Mouse (Mus musculus) spleen, adult 2 months (tissue): Measurements from ENCODE around the gene Tpm1.

Experiments used
- CTCF ChIP-seq: fragments of 200-500 bp; IDR thresholded peaks from 2 replicates; pipeline ENCODE4 v1.5.1; 2011; ENCODE audit warnings: mild to moderate bottlenecking, inconsistent platforms; ENCODE audit not compliant: insufficient read depth, insufficient read length, insufficient replicate concordance; ENCODE audit errors: extremely low read depth
- POLR2A ChIP-seq: fragments of 200-500 bp; IDR thresholded peaks from 2 replicates; pipeline ENCODE4 v1.6.1; 2011; ENCODE audit warnings: low read depth, low read length, inconsistent platforms

- TF ChIP-seq CTCF (no peak), POLR2A (no peak)
Observed at GRCm38 (mm10) chr9:67028929-67029328, 20.3 kb downstream of the Tpm1 start.
